Mouse (Mus musculus): Measurements from ENCODE around the gene Olfr139. TPM values are rescaled to one million over a fixed set of nuclear protein-coding genes. Genes with fewer than 3 reads are reported as not detected.

The Olfr139 gene
- total RNA-seq (2021): not detected
- long read RNA-seq: 0 reads

DNA sequence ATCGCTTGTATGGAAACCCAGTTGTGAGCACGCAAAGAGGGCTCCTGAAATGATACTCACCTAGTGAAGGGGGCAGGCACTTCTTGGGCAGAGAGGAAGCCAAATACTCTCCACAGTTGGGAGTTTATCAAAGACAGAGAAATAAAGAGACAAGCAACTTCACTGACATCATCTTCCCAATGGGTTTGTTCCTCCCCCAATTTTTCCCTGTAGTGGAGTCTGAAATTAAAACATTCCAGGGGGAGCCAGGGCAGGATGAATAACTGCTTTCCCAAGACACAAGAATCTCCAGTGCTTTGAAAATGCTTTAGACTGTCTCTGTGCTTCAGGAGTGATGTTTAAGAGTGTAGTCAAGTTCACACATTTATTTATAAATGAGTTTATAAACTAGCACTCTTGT, at the start of gene Olfr139, which contains the start of gene Olfr399:
Gene Olfr139 (minus strand): TSS at position 101 of the 400 bp plus-strand sequence.
Gene Olfr399 (minus strand): TSS at position 165 of the 400 bp plus-strand sequence.
- DNase-seq (ENCODE audit: low spot score in 2 of 2): no peak

DNA sequence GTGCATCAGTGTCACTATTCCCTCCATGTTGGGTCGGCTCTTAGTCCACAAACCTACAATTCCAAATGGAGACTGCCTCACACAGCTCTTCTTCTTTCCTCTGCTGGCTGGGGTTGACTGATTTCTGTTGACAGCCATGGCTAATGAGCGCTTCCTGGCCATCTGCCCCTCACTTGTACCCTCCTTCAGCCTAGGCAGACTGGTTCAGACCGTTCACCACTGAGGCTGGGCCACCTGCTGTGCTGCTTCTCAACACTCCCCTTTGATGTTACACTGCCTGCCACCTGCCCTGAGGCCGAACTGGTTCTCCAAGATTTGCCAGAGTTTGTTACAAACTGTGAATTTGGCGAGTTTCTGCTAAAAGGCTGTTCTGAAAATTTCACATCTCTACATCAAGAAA, 48.7 kb upstream of the Olfr139 start:
- DNase-seq (ENCODE audit: low spot score in 2 of 2): no peak

DNA sequence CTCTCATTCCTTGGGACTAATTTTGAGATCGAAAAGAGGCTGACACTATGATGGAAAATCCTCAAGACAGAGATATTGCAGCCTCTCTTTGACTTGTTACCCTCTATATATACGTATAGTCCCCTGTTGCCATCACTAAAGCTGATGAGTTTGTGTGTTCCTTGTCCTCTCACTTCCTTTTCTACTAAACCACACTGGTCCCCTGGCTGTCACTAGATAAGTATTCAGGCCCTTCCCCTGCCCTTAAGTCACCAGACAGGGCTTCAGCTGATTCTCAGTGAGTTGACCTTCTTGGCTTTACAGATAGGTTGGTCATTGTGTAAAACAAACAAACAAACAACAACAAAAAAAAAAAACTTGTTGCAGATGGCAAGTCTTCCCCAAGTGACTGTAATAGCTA, 45.2 kb upstream of the Olfr139 start:
- no peak for DNase-seq (ENCODE audit: low spot score in 2 of 2)

DNA sequence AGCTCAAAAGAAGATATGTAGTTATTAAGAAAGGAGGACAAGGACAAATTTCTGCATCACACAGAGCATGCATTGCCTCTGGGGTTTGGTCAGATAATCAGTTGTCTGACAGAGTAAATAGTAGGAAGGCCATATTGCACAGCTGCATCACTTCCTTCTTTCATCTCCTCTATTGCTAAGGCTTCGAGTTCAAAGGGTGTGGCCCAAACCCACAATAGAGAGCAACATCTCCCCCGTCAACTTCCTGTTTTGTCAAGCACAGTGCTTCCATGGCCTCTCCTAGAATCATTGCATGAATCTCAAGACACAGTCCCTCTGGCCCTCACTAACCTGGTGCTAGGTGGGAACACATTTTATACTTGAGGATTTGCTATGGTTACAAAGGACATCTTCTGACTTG, 44.4 kb upstream of the Olfr139 start:
- DNase-seq (ENCODE audit: low spot score in 2 of 2): no peak

DNA sequence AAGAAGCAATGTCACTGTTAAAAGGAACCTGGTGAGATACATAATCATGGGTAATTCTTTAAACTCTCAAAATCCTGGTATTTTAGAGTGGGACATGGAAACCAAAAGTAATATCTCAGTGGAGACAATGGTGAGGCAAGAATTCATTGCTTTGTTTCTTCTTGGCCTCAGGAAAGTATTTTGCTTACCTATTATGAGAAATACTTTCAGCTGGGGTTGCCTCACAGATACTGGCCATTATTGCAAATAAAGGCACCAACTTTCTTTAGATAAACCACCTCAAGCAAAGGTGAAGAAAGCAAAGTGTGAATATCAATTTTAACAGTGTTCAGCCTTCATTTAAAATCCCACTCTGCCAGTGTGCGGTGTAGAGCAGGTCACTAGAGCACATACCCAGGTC, 13.3 kb upstream of the Olfr139 start, which contains the start of gene Zfp616:
Gene Zfp616 (plus strand): TSS at position 301 of the 400 bp plus-strand sequence.
- no peak for DNase-seq (ENCODE audit: low spot score in 2 of 2)

DNA sequence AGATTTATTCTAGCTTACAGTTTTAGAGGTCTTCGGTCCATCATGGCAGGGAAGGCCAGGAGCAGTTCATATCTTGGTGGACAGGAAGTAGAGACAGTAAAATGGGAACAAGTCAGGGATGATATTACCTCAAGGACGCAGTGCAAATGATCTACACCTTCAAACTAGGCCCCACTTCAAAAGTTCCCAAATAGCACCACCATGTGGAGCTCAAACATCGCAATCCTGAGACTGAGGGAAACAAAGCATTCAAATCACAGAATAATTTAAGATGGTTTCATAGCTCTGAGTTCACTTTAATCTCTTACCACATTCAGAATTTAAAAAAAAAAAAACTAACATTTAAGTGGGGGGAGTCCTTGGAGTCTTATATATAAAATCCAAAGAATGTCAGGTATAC, 5.0 kb downstream of the Olfr139 start:
- DNase-seq (ENCODE audit: low spot score in 2 of 2): no peak

Other genes starting within 250 kb of the Olfr139 start
- gene Olfr392, start 239.5 kb downstream of the Olfr139 start, total RNA-seq (2021): not detected
- not detected for gene Olfr393, start 205.1 kb downstream of the Olfr139 start, total RNA-seq (2021)
- not detected for gene Olfr394, start 165.8 kb downstream of the Olfr139 start, total RNA-seq (2021)
- not detected for gene Olfr395, start 147.3 kb downstream of the Olfr139 start, total RNA-seq (2021)
- gene Olfr23, start 119.9 kb downstream of the Olfr139 start, total RNA-seq (2021): not detected
- not detected for gene Olfr397, start 95.7 kb downstream of the Olfr139 start, total RNA-seq (2021)
- gene Olfr398, start 66.1 kb downstream of the Olfr139 start, total RNA-seq (2021): not detected
- not detected for gene Olfr399, start 64 bp upstream of the Olfr139 start, total RNA-seq (2021)
- gene Zfp616, start 13.4 kb upstream of the Olfr139 start, total RNA-seq (2021): not detected
- gene Olfr401, start 57.2 kb upstream of the Olfr139 start, total RNA-seq (2021): not detected
- gene Olfr402, start 97.0 kb upstream of the Olfr139 start, total RNA-seq (2021): not detected
- gene Olfr403, start 129.7 kb upstream of the Olfr139 start, total RNA-seq (2021): not detected
- not detected for gene Olfr43, start 154.8 kb upstream of the Olfr139 start, total RNA-seq (2021)
- gene Olfr406, start 203.3 kb upstream of the Olfr139 start, total RNA-seq (2021): not detected
- not detected for gene Olfr59, start 227.2 kb upstream of the Olfr139 start, total RNA-seq (2021)